Mouse (Mus musculus) adrenal gland, postnatal 25 days (tissue): Measurements from ENCODE around the gene Spag6. TPM values are rescaled to one million over a fixed set of nuclear protein-coding genes. Genes with fewer than 3 reads are reported as not detected.
A peak's percentile ranks its signal among the peaks of the same experiment; 100 is the strongest.

ENCODE experiments used
- DNase-seq: peaks from one replicate; pipeline ENCODE4 v3.0.0; 2021; ENCODE audit warnings: mixed read lengths
- total RNA-seq: library from RNA; stranded (reverse); gene quantifications from 2 replicates; pipeline ENCODE4 v1.2.3, GENCODE M21; 2021

Gene Spag6
- total RNA-seq, 1 experiment from 2014 or later = 0.67 TPM

- no peak for DNase-seq
These were observed 5.5 kb upstream of the Spag6 start for GRCm38 (mm10) chr2:18688286-18688685.

GRCm38 (mm10) chr2:18688708-18689063 lies 5.1 kb upstream of the Spag6 start:
- DNase-seq = peak; percentile 67

DNA sequence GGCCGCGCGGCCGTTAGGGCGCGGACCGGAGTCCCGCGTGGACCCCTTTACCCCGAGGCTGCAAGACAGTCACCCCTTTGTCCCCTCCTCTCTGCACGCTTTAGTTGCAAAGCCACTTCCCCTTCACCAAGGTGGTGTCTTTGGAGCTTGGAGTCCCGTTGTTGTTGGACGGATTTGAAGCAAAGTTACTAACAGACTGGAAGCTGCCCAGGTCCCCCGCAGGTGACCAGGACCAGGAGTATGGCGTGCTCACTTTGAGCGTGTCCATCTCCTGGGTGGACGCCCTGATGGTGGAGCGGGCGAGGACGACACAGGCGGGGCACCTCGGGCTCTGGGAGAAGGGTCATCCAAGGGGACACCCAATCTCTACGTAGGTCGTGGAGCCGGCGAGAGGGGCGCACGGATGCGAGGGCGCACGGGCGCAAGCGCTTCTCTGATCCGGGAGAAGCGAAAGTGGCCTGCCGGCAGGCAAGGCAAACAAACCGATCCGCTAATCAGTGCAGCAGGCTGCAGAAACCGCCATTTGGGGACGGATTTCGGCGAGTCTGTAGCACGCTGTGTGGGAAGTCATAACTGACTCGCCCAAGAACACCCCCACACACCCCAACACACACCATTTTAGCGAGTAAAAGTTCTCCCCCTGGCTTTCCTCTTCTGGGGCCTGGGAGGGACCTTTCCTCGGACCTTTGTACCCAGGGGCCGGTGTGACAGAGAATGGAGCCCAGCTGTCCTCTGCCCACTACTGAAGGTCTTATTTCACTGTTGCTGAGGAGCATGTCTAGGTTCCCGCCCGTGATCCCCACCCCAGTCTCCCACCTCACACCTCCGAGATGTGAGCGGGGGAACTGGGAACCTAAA lies 4.5 kb upstream of the Spag6 start:
- DNase-seq = peak; percentile 29

GRCm38 (mm10) chr2:18690055-18690691 lies 3.7 kb upstream of the Spag6 start:
- DNase-seq = peak; percentile 45

GRCm38 (mm10) chr2:18690756-18691155 lies 3.1 kb upstream of the Spag6 start:
- DNase-seq = no peak

DNA sequence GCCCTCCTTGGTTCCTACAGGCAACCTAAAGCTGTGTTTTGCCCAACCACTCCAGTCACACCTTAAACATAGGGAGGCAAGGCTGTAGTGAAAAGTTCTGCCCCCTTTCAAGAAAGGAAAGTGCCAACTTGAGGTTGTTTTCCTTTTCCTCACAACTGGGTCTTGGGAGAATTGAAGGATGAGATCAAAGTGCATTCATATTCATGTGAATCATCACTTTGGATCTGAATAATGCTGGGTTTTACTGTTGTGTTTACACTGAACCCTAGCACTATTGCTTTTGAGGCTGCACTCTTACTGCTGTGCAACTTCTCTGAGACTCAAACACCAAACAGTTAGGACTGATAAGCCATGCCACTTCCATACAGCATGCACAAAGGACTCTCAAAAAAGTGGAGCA lies 1.8 kb upstream of the Spag6 start:
- DNase-seq = no peak

- no peak for DNase-seq
These were observed 1.3 kb upstream of the Spag6 start for GRCm38 (mm10) chr2:18692548-18692947.

GRCm38 (mm10) chr2:18693491-18693870 lies 351 bp upstream of the Spag6 start:
- DNase-seq = no peak

DNA sequence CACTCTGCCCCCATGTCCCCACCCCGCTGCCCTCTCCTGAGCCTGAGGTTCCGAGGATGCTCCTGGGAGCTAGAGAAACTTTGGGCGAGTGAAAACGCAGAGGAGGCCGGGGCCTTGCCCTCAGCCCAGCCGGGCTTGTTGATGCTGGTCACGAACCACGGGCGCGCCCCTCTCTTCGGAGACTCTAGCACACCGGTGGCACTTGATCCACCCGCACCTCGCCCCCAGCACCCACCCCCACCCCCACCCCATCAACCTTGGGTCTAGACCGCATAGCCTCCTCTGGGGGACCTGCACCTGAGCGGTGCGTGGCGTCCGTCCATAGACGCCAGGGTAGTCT lies 749 bp downstream of the Spag6 start:
- no peak for DNase-seq

DNA sequence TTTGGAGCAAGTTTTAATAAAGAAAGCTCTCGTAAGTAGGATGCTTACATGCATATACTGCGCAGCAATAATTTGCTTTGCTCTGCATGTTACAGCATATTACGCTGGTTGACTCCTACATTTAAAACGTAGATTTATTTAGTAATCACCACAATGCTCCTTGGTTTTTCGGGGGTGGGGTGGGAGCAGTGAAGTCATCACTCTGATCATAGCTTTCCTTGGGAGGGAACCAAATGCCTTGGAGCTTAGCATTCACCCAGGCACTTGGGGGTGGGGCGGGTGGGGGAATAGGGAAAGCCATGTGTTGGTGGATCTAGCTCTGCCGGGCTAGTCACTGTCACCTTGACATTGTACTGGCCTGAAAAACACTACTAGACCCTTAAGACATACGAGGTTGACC lies 1.3 kb downstream of the Spag6 start:
- DNase-seq = no peak

DNA sequence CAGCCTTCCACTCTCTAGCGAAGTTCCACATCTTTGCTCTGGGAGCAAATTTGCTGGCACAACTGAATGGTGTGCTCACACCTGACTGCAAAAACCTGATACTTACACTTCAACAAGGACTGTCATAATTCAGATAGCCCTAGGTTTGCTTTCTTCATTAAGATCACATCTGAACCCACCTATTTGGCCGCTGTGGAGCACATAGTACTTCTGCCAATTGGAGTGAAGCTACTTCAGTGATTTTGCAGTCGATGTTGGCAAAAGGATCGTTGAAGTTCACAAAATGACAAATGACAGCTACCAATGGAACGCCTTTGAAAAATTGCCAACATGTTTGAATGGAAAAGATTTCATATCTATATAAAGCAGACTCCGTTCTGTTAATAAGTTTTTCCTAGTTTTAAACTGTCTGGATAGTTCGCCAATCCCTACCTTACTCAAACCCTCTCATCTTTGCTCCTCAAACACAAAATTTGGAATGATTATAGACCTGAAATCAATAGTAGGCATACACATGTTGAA lies 1.9 kb downstream of the Spag6 start:
- DNase-seq = no peak

- DNase-seq = no peak
These were observed 3.9 kb downstream of the Spag6 start for GRCm38 (mm10) chr2:18697591-18698244.

- peak; percentile 3 for DNase-seq
These were observed 5.0 kb downstream of the Spag6 start for GRCm38 (mm10) chr2:18698663-18699385.

GRCm38 (mm10) chr2:18699401-18699990 lies 5.7 kb downstream of the Spag6 start:
- no peak for DNase-seq

DNA sequence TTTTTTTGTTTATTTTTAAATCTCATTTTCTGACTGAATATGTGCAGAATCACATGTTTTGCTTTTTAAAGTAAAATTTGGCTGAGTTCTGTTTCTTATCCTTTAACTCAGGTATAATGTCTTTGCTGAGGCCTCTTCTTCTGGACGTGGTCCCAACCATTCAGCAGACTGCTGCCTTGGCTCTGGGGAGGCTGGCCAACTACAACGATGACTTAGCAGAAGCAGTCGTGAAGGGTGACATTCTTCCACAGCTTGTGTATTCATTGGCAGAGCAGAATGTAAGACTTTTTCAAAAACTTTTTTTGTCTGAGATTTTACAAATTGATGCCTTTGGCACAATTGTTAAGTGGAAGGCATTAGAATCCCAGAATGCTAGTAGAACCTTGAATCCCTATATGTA lies 16.5 kb downstream of the Spag6 start:
- DNase-seq = no peak

DNA sequence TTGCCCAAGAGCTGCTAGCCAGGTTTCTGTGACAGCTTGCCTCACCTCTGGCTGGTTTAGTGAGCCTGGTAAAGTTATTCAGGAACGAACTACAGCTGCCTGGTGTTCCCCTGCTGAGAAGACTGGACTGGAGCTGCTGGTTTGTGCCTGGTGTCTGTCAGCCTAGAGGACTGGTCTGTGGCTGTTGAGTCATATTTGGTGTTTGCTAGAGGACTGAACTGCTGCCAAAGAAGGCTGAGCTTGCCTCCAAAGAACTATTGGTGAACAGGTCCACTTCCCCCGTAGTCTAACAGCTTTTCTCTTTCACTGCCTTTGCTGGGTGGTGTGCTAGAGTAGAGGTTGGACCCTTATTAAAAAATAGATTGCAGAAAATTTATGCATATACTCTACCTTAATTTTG lies 19.2 kb downstream of the Spag6 start:
- DNase-seq = no peak

DNA sequence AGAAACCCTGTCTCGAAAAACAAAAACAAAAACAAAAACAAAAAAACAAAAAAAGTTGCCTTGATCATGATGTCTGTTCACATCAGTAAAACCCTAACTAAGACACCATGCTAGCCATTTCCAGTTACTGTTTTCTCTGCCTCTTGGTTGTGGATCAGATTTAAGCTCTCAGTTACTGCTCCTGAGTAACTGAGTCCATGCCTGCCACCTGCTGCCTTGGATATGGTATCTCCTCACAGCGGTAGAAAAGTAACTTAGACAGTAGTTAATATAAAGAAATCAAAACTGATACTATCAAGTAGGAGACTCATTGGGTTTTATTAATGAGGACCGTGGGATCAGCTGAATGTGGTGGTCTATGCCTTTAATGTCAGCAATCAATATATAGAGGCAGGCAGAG lies 20.5 kb downstream of the Spag6 start:
- no peak for DNase-seq

- DNase-seq = no peak
These were observed 24.7 kb downstream of the Spag6 start for GRCm38 (mm10) chr2:18718521-18718920.

DNA sequence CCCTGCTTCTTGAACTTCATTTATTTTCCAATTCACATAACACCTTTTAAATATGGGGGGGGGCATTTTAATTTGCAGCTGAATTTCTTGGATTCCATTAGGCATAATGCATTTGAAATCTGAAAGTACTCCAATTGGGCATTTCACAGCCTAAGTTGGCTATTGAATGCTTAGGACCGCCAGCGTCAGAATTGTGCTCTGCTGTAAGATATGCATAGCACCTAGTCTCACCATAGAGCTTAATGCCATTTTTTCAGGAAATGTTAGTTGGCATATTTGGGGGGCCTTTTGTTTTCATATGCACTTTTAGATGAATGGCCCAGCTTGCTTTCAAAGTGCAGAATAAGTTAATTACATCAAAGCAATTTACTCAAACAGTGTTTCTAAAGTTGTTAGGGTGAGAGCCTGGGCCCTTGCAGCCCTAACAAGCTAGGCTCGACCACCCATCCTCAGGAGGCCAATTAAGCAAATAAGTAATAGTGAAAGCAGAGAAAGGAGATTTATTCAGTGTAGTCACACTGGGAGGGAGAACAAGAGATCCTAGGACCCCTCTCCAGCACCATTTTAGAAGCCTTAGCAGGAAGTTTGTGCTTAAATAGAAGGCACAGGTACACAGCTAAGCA lies 28.5 kb downstream of the Spag6 start:
- DNase-seq = no peak

GRCm38 (mm10) chr2:18724462-18724861 lies 30.6 kb downstream of the Spag6 start:
- DNase-seq = no peak

GRCm38 (mm10) chr2:18725880-18726279 lies 32.0 kb downstream of the Spag6 start:
- DNase-seq = no peak

- DNase-seq = no peak
These were observed 37.9 kb downstream of the Spag6 start for GRCm38 (mm10) chr2:18731718-18732117.
